Mouse (Mus musculus): Measurements from ENCODE around the gene Tmeff2. TPM values are rescaled to one million over a fixed set of nuclear protein-coding genes. Genes with fewer than 3 reads are reported as not detected.

Tmeff2 gene
- polyA plus RNA-seq, 1 experiment, result 49.4 TPM

DNA sequence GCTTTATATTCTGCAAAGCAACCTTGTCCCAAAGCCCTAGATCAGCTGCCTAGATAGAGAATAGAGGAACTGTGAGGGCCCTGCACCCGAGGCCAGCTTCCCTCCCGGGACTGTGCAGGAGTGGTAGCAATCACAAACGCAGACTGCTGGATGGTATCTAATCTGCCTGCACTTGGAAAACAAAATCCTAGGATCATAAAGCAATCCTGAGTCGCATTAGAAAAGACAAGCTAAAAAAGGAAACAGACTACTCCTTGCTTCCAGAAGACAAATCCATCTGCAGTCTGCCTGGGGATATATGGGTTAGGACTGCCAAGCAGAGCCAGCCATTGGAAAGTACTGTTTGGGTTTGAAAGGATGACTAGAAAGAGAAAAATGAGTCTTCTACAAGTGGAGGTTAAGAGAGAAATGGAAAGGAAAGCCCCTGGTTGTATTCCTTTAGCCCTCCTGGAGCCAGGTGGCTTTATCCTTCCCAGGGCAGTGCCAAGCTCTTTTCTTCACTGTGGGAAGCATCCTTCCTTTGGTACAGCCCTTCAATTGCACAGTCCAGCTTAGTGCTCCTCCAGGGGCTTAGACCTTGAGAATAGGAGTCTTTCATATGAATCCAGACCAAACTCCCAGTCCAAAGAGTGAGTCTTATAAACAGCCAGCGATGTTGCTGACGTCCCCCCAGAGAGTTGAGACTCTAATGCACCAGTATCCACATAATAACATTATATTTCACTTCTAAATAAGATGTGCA, 291.6 kb downstream of the Tmeff2 start:
- peak in 1 of 2 experiments; percentile 36 for DNase-seq (ENCODE audit: extremely low spot score in 1 of 2, low spot score in 1 of 2)

DNA sequence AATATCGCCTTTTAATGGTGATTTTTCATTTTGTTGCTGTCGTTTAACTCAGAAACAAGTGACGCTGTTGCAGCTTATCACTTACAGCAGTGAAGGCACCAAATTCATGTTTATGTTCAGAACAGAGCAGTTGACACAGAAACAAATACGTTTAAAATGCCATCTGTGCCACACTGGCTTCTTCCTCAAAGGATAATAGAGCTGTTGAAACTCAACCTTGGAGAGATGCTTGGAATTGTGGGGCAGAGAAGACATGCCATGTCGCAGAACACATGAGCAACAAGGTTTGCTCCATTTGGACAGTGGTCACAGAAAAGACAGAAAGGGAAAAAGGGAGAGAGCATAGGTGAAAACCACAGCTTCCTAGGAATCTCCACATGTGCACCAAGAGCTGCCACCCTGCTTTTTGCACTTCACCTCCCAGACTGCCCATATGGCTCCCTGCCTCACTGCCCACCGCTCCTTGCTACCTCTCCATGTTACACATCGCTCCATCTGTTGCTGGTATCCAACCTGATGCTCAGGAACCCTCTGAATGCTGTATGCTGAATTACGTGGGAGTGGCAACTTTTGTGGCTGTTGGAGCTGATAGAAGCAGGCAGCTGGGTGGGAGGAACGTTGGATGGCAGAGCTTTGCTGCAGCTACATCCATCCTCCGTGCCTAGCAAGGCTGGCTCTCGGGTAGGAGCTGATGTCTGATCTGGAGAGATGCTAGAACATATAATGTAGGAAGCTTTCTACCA, 298.8 kb downstream of the Tmeff2 start:
- DNase-seq (ENCODE audit: extremely low spot score in 1 of 2, low spot score in 1 of 2), result peak; percentile 85 to 88

DNA sequence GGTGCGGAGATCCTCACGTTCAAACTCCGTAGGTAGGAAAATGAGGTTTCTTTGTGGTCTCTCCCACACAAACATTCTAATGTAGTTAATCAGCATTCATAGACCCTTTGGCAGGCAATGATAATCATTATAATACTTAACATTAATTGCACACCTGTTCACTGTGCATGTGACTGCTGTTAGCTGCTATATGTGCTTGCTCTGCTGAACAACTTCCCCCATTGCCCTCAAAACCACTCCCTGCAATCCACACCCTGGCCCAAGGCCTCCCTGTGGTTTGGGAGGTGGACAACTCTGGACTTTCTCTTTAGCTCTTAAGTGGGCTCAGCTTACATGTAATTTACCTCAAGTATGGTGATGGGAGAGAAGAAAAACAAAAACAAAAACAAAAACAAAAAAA, 299.5 kb downstream of the Tmeff2 start:
- no peak for DNase-seq (ENCODE audit: extremely low spot score in 1 of 2, low spot score in 1 of 2)

GRCm38 (mm10) chr1:51215631-51216030, 315.2 kb downstream of the Tmeff2 start:
- no peak for DNase-seq (ENCODE audit: extremely low spot score in 1 of 2, low spot score in 1 of 2)

DNA sequence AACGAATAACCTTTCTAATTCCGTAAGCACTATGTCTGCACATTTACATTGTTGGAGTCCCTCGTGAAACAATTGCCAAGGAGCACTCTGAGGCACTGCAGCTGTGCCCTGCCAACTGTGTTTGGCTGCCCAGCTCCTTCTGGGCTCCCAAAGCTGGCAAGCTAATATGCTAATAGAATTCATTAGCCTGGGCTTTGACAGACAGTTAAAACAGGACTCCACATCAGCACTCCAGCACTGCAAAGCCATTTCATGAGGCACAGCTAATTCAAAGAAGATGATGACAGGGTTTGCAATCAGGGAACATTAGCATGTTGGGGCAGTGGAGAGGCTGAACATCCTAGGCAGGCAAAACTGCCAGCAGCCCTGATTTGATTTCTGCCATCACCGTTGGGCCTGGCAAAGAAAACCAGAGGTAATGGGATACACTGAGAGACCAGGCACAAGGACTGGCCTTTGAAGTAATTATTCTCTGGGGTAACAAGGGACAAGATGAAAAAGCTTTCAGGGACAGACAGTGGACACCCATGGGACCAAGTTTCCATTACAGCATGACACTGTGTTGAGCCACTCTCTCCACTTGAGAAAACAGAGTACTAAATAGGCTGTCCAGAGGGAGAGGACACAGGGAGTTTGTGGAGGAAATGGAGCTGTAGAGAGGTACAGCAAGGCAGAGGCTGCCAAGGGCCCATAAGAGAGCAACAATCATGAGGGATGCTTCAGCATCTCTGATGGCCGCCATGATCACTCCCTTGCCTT, 316.0 kb downstream of the Tmeff2 start:
- peak in 1 of 2 experiments; percentile 34 for DNase-seq (ENCODE audit: extremely low spot score in 1 of 2, low spot score in 1 of 2)

DNA sequence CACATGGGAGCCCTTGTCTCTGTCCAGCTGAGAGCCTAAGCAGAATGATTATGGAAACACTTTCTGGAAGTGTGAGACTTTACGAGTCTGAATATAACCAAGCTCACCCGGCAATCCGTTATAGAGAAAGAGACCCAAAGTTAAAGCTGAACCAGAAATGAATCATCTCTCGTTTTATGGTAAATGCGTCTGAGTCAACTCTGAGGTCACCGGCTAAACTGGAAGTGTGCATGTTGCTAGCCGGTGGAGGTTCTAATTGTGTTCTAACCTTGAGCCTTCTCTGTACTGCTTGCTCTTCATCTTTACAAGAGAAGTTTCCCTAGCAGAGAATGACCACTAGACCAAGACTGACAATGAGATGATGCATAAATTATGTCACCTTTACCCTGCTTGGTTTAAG, 316.8 kb downstream of the Tmeff2 start:
- no peak for DNase-seq (ENCODE audit: extremely low spot score in 1 of 2, low spot score in 1 of 2)

DNA sequence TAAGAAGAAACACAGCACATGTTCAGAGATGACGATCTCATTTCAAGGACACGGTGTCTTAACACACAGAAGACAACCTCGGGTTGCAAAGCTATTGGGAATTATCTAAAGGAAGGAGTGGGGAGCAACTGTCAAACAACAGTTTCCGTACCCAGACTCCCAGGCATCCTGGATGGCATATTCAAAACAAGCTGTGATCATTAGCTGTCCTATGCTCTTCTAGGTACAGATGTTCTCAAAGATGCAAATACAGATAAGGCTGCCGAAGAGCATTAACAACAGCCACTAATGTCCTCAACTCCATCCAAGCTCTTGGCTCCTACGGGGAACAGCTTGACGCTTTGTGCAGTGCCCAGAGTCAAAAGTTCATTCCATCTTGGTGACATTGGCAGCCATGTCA, 324.7 kb downstream of the Tmeff2 start:
- DNase-seq (ENCODE audit: extremely low spot score in 1 of 2, low spot score in 1 of 2), result no peak

All from frontal cortex, adult 2 months (tissue).